Mouse (Mus musculus): ENCODE measurements around the gene Ccdc22.

The Ccdc22 gene

DNA sequence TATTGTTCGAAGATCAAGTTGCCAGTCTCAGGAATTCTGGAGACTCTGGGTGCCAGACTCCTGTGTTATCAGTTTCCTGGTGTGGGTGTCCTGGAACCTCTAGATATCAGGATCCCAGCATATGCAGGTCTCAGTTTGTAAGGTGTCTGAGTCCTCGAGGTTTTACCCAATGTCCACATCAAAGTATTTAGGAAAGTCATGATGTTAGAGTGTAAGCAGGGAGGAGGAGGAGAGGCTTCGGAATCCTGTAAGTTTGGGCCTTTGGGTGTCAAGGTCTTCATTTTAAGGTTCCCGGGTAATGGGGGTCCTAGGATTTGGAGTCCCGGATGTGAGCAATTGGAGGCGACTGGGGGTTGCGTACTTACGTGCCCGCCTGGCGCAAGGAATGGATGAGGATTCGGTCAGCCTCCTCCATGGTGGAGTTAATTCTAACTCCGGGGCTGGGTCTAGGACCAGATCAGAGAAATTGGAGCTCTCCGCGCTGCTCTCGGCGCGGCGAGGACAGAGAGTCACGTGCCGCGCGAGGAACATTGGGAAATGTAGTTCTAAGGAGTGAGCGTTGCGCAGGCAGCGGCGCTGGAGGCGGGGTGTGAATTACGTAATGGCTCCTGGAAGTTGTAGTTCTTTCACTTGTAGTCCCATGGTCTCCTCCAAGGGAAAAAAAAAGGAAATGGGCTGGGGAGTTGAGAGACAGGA lies at the start of gene Ccdc22:
Gene Ccdc22 (minus strand): TSS at position 639 of the 696 bp plus-strand sequence.
- DNase-seq = peak; percentile 87 to 88

DNA sequence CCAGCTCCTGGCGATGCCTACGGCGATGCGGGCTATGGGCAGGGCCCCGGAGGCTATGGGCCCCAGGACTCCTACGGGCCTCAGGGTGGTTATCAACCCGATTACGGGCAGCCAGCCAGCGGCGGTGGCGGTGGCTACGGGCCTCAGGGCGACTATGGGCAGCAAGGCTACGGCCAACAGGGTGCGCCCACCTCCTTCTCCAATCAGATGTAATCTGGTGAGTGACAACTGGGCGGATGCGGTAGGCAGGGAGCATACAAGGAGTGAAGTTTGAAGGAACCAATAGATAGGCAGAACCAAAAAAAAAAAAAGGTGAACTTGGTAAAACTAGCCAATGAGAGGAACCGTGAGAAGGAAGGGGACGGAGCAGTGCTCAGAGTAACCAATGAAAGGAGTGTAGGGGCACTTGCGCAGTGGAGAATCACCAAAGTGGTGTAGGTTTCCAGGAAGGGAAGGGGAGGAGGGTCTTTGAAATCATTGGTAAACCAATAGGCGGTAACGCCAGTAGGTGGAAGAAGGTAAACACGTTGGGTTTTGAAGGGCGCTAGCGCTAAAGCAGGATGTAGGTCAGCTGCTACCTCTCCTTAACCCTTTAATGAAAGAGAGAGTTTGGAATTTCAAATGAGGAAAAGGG lies 43.5 kb upstream of the Ccdc22 start:
- peak; percentile 91 to 93 for DNase-seq

GRCm38 (mm10) chrX:7645349-7645748 lies 40.0 kb upstream of the Ccdc22 start:
- DNase-seq = peak; percentile 76 to 88

GRCm38 (mm10) chrX:7640785-7641184 lies 35.5 kb upstream of the Ccdc22 start:
- no peak for DNase-seq

DNA sequence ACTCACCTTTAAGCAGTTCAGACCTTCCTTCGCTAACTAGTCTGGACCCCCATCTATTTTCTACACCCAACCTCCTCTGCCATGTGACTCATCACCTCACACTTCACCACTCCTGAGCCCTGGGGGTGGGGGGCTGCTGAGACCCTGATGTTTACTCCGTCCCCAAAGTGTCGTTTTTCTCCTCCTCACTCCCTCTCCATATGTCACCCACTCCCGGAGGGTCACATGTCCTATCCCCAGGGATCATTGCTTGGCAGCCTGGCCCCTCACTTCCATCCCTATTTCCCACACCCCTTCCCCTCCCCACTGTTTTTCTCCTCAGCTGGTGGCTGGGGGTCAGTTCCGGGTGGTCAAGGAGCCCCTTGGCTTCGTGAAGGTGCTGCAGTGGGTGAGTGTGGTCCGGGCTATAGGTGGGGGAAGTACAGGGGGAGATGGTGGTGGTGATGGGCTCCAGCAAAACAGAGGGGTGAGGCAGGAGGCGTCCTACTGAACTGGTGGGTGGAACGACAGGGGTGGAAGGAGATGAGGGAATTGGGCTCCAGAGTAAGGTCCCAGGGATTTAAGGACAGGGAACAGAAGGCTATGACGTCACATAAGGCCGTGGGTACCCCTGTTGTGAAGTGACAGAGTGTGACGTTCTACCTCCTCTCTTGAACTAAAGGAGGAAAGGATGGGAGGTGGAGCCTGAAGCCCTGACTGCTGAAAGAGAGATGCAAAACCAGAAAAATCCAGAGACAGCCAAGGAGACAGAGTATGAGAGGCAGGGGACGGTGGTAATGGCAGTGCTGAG lies 34.4 kb upstream of the Ccdc22 start:
- DNase-seq = no peak

DNA sequence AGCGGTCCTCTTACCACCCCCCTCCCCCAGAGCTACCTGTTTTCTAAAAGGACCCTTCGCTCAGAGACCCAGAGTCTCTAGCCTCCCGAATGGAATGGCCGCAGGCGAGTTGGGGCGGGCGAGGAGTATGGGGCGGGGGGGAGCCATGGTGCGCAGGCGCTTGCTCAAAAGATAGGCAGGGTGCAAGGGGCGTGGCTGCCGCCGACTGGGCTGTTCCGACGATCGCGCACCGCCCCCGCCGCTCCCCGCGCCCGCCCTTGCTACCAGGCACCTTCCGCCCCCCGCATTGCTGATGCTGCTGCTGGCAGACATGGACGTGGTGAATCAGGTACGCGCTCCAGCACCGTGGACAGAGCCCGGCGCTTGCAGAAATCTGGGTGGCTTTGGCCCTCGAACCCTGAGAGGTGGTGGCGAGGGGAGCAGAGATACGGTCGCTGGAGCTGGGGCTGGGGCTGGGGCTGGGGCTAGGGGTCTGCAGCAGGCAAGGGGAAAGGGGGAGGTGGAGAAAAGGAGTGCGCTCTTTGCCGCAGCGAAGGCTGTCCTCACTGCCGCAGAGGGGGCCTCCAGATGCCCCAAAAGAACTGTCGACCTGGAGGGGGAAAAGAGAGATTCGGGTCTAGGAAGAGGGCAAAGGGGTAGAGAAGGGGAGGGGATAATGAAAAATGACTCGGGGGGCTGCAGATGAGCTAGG lies 33.2 kb upstream of the Ccdc22 start, which contains the start of gene Syp:
Gene Syp (plus strand): TSS at position 71 of the 691 bp plus-strand sequence.
- peak; percentile 63 to 78 for DNase-seq

- no peak for DNase-seq
These were observed 29.8 kb upstream of the Ccdc22 start for GRCm38 (mm10) chrX:7635101-7635500.

- no peak for DNase-seq
These were observed 27.2 kb upstream of the Ccdc22 start for GRCm38 (mm10) chrX:7632560-7632959.

DNA sequence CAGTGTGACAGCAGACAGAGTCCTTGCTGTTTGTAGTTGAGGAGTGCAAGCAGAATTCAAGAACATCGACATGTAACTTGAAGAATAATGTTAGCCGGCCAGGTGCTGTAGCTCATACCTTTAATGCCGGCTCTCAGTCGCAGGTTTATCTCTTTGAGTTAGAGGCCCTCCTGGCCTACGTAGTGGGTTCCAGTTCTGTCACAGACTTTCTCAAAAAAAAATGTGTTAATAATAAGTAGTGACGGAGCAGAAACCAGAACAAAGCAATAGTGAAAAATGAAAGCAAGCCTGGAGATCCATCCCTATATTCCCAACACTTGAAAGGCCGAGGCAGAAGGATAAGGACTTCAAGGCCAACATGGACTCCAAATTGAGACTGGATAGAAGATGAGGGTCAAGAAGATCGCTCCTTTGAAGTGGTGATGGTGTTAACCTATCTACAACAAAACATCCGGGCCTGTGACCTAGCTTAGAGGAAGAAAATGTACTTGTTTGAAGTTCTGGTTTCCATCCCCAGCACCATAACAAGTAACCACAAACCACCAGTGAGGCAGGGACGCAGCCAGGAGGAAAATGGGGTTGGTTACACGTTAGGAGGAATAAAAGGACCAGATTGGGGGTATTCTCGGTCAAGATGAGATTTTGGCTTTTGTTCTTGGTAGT lies 12.7 kb upstream of the Ccdc22 start:
- DNase-seq = no peak

- no peak for DNase-seq
These were observed 5.4 kb upstream of the Ccdc22 start for GRCm38 (mm10) chrX:7610536-7611258.

DNA sequence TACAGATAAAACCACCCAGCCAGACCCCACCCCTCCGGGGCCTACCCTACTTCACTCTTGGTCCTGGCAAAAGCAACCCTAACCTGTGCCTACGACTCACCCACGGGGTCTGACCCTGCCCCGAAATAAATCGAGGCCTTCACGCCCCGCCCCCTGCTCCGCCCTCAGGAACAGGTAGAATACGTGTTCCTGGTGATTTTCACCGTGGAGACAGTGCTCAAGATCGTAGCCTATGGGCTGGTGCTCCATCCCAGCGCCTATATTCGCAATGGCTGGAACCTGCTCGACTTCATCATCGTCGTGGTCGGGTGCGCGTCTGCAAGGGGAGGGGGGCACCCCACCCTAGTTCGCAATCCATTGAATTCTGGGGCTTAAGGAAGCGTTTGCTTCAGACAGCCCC lies 4.7 kb upstream of the Ccdc22 start:
- no peak for DNase-seq

DNA sequence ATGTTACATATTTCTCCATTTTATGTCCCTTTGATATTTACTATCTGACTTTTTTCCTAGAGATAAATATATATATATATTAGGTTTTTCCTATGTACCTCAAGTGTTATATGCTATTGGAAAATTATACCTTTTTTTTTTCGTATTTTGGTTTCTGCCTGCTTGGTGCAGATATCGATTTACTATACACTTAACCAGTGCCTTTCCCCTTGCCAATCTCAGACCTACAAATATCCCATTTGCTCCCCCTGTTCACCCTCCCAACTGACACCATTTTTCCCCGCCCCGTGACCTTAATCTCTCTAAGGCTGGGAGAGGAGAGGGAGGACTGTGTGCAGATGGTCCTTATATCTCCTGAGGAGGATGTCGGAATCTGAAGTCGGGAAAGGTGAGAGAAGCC lies 1.5 kb upstream of the Ccdc22 start, which contains the start of gene Cacna1f:
Gene Cacna1f (plus strand): TSS at position 301 of the 400 bp plus-strand sequence.
- DNase-seq = no peak

DNA sequence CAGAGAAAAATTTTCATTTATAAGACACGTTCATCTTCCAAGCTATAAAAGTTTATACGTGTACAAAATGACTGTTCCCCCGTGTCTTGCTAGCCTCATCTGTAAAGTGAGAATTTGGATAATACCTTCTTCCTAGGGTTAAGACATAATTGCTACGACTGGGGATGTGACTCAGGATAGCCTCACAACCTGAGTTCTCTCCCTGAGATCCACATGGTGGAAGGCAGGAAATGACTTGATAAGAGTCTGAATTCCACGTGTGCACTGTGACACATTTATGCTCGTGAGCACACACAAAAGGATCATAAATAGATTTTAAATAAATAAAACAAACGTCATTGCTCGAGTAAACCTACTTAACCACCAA lies 241 bp upstream of the Ccdc22 start:
- DNase-seq = no peak

GRCm38 (mm10) chrX:7604004-7604403 lies 1.3 kb downstream of the Ccdc22 start:
- DNase-seq = no peak

- no peak for DNase-seq
These were observed 9.9 kb downstream of the Ccdc22 start for GRCm38 (mm10) chrX:7595371-7595770.

GRCm38 (mm10) chrX:7586356-7586755 lies 19.0 kb downstream of the Ccdc22 start:
- DNase-seq = no peak

GRCm38 (mm10) chrX:7583881-7584280 lies 21.4 kb downstream of the Ccdc22 start:
- DNase-seq = no peak

DNA sequence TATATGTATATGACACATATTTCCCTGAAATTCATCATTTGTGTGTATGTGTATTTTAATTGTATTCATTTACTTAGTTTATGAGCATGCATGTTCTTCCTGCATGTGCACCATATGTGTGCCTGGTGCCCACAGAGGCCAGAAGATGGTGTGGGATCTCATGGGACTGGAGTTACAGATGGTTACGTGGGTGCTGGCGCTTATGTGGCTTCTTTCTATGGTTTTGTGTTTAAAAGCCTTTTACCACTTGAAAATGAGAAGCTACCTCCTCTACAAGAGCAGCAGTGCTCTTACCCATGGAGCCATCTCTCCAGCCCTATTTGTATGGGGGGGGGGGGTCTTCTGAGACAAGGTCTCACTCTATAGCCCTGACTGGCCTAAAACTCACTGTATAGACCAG lies 24.2 kb downstream of the Ccdc22 start:
- no peak for DNase-seq

GRCm38 (mm10) chrX:7574885-7575231 lies 30.5 kb downstream of the Ccdc22 start:
- no peak for DNase-seq

DNA sequence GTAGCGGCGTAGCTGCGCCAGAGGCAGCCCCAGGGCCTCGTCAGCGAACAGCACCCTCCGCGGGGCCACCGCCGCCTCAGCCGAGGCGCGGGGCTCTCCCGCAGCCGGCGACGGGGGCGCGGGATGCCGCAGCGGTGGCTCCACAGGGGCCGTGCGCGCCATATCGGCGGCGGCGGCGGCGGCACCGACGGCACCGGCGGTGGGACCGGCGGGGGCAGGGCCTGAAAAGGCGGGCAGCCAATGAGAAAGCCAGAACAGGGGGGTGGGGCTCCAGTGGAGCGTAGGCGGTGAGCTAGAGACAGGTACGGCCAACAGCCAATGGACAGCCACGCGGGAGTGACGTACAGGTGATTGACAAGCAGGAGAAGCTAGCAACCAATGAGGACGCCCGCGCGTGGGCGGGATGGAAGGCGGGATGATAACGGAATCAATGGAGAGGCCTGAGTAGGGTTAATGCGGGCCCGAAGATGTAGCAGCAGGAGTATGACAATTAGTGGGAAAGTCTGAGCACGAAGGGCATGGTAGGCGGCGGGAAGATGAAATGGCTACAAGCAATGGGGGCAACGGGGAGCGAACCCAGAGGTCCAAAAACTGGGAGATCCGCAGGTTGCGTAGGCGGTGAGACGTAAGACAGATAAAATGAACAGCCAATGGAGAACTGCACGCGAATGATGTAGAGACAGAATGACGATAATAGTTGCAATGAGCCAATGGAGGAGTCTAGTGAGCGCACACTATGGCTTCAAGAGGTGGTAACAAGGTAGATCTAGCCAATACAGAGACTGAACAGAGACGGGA lies 31.0 kb downstream of the Ccdc22 start, which contains the start of gene Ppp1r3f:
Gene Ppp1r3f (minus strand): TSS at position 197 of the 798 bp plus-strand sequence.
- peak; percentile 94 to 96 for DNase-seq
